Mouse (Mus musculus) megakaryocyte, embryonic 14.5 days (primary cell): ENCODE results near the gene Smim24. TPM values are rescaled to one million over a fixed set of nuclear protein-coding genes. Genes with fewer than 3 reads are reported as not detected.

ENCODE experiments used
- H3K27me3 ChIP-seq: replicated peaks from 2 replicates; pipeline ENCODE3; 2012; ENCODE audit warnings: inconsistent platforms
- H3K36me3 ChIP-seq: replicated peaks from 2 replicates; pipeline ENCODE3; 2012; ENCODE audit warnings: low read length, inconsistent platforms, mixed read lengths
- H3K4me1 ChIP-seq: 2 replicates; pipeline ENCODE4 v1.6.1; 2012; ENCODE audit warnings: inconsistent platforms
- H3K4me3 ChIP-seq: replicated peaks from 2 replicates; pipeline ENCODE3; 2012; ENCODE audit warnings: moderate library complexity, mild to moderate bottlenecking, inconsistent platforms
- H3K9me3 ChIP-seq: 2 replicates; pipeline ENCODE4 v1.6.1; 2012; ENCODE audit warnings: inconsistent platforms
- FLI1 ChIP-seq: IDR thresholded peaks from 2 replicates; pipeline ENCODE4 v1.6.1; 2012; ENCODE audit warnings: low read length, inconsistent platforms, mixed read lengths
- GATA1 ChIP-seq: IDR thresholded peaks from 3 replicates; pipeline ENCODE4 v1.6.1; 2012; ENCODE audit warnings: mixed read lengths, low read length, inconsistent platforms, borderline replicate concordance
- polyA plus RNA-seq: library from polyadenylated mRNA; stranded (reverse); fragments of >175 nt; gene quantifications from 2 replicates; pipeline ENCODE4 v1.2.3, GENCODE M21; 2012; ENCODE audit warnings: low replicate concordance; ENCODE audit not compliant: insufficient read depth

The Smim24 gene
- polyA plus RNA-seq, result 4.4 TPM in 1 of 2 replicates, not detected in the other

DNA sequence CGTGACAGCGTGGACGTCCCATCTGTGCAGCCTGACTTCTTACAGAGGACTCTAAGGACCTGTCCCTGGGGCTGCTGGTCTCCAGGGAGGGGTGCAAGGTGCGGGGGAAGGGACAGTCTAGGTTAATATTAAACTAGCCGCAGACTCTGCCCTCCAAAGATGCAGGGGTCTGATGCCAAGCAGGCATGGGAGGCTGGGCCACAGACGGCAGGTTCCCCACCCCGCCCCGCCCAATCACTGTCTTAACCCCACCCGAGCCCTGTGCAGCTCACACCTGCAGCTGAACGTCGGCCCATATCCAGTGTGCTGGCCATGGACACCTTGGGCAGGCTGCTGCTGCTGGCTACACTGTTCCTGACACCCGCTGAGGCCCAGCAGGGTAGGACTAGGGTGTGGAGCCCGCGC lies at the start of gene Smim24:
TSS of gene Smim24 (plus strand) at position 271 of the 405 bp plus-strand sequence.
- peaks cover 5% of the 10 kb centered on the region for H3K27me3 ChIP-seq
- peak within 1 kb of the TSS; percentile 87 for H3K4me3 ChIP-seq
- peaks cover 52% of the 10 kb centered on the region for H3K36me3 ChIP-seq
- TF ChIP-seq GATA1, result no peak
- TF ChIP-seq FLI1, result no peak
- H3K9me3 ChIP-seq, result no peaks in the 10 kb centered on the region
- H3K4me1 ChIP-seq, result peaks cover 60% of the 10 kb centered on the region

DNA sequence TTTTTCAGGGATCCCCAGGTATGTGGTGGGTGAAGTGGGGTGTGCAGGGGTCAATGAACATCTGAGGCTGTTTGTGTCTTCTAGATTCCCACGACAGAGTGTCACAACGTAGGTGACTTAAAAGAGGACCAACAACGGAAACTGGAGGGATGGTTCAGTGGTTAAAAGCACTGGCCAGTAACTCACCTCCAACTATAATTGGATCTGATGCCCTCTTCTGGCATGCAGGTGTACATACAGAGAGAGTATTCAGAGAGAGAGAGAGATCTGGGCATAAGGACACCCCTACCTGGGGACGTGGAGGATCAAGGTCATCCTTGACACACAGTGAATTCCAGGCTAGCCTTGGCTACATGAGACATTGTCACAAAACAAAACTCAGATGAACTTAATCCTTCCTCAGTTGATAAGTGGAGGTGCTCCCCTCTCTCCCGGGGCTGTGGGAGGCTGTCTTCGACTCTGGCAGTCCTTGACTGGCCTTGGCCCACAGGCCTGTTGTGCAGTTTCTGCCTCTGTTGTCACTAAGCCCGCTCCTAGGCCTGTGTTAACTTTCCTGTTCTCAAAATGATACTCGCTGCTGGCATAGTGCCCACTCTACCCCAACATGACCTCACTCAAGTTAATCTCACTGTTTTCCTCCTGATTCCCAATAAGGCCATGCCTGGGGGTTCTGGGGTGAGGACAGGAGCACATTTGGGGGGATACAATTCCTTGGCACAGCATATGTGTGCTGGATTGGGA lies 48.3 kb upstream of the Smim24 start:
- Histone ChIP-seq H3K4me3 (no peak overlapping the region), H3K4me1 (peaks cover 91% of the 10 kb centered on the region), H3K36me3 (peaks cover 39% of the 10 kb centered on the region), H3K9me3 (no peaks in the 10 kb centered on the region), H3K27me3 (peaks cover 12% of the 10 kb centered on the region)
- TF ChIP-seq FLI1, result no peak
- TF ChIP-seq GATA1, result no peak

DNA sequence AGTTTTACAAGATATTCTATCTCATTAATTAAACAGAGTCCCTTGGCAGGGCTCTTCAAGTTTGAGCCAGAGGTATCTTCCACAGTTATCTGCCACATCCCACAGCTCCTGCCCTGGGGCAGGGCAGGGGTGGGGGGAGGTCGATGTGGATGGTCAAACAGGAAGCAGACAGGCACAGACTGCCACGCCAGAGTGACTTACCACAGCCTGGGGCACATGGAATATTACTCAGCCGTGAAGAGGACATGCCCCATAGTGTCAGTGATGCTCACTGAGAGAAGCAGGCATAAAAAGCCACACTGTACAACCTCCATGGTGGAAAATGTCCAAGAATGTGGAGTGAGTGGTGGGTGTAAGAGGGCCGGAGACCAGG lies 47.7 kb upstream of the Smim24 start:
- Histone ChIP-seq H3K27me3 (peaks cover 12% of the 10 kb centered on the region), H3K9me3 (no peaks in the 10 kb centered on the region), H3K36me3 (peaks cover 39% of the 10 kb centered on the region), H3K4me1 (peaks cover 92% of the 10 kb centered on the region), H3K4me3 (no peak overlapping the region)
- TF ChIP-seq GATA1, result no peak
- TF ChIP-seq FLI1, result no peak

DNA sequence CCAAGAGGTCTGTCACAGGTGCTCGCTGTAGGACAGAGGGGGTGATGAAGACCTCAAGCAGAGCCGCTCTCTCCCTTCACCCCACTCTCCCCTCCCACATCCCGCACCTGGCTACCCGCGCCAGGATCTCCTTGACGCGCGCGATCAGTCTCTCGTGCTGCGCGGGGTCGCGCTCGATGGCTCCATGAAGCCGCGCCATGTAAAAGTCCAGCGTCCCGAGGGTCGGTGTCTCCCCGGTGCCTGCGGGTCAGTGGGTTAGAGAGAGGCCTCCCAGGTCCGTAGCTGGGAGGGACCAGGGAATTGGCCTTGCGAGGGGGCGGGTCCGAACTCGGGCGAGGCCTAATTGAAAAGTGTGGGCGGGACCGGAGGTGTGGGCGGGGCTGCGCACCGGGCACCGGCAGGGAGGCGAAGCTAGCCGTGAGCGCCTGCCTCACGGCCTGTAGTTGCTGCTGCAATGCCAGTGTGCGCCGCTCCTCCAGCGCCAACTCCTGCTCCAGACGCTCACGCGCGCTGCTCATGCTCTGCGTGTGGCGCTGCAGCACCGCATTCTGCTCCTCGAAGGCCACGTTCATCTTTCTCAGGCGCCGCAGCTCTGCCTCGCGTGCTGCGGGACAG lies 46.3 kb upstream of the Smim24 start:
- H3K4me1 ChIP-seq, result peaks cover 86% of the 10 kb centered on the region
- peaks cover 39% of the 10 kb centered on the region for H3K36me3 ChIP-seq
- H3K27me3 ChIP-seq, result peaks cover 12% of the 10 kb centered on the region
- no peak for TF ChIP-seq FLI1
- TF ChIP-seq GATA1, result no peak
- no peaks in the 10 kb centered on the region for H3K9me3 ChIP-seq
- H3K4me3 ChIP-seq, result peak overlapping the region; percentile 85

DNA sequence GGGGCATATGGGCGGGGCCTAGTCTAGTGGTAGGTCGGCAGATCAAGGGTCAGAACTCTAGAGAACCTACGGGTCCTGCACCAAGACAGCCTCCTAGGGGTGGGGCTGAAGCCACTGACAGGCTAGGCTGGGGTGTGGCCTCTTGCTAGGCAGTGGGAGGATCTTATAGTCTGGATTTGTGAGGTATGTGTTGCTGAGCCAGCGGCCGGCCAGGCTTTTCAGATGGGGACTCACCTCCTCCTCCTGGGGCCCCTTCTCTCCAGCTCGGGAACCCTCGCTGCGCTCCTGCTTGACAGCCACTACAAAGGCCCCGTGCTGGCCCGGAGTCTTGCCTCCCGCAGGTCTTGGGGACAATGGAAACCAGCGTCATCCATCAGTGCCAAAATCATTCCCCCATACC lies 43.7 kb upstream of the Smim24 start:
- H3K4me3 ChIP-seq, result peak overlapping the region; percentile 99
- TF ChIP-seq FLI1, result no peak
- TF ChIP-seq GATA1, result no peak
- H3K4me1 ChIP-seq, result peaks cover 73% of the 10 kb centered on the region
- no peaks in the 10 kb centered on the region for H3K9me3 ChIP-seq
- H3K36me3 ChIP-seq, result peaks cover 39% of the 10 kb centered on the region
- no peaks in the 10 kb centered on the region for H3K27me3 ChIP-seq

DNA sequence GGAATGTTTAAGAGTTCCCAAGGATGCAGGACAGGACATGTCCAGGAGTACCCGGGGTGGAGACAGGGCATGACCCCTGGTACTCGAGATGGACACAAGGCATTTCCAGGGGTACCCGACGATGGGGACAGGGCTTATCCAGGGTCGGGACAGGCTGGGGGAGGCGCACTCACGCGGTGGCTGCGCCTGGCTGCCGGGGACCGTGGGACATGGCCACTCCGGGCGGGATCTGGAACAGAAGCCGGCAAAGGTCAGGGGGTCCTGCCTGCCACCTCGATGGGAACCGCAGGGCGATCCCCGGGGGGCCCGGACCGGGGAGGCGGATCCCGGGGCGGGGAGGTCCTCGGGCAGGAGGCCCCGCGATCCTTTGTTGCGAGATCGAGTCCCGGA lies 42.9 kb upstream of the Smim24 start:
- Histone ChIP-seq H3K4me1 (peaks cover 74% of the 10 kb centered on the region), H3K36me3 (peaks cover 39% of the 10 kb centered on the region), H3K9me3 (no peaks in the 10 kb centered on the region), H3K4me3 (peak overlapping the region; percentile 99), H3K27me3 (no peaks in the 10 kb centered on the region)
- TF ChIP-seq FLI1 (no peak), GATA1 (no peak)

DNA sequence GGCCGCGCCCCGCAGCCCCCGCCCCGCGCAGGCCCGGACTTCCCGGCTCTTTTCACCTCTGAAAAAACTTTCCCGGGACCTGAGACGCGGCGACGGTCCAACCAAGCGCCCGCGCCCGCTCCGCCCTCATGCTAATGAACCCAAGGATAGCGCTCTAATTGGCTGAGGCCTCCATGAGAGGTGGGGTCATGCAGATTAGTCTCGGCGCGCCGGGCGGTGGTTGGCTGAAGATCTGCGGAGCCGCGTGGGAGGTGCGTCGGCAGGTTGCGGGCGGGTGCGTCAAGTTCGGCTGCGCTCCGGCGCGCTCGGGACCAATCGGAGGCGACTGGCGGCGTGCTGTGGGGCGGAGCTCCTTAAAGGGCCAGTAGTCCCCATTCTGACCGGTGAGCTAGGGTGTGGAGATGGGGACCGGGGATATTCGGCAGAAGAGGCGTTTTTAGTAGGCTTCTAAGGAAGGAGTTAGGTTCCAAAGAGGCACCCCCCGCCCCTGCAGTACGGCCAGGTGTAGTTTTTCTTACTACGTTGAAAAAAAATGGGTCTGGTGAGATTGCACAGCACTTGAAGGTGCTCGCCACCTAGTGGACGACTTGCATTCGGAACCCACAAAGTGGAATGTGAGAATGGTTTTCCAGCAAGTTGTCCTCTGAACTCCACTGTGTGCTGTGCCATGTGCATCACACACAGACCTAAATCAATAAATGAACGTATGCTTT lies 42.3 kb upstream of the Smim24 start, which contains the start of gene Hmg20b:
TSS of gene Hmg20b (minus strand) at position 130 of the 713 bp plus-strand sequence.
- H3K9me3 ChIP-seq, result no peaks in the 10 kb centered on the region
- TF ChIP-seq FLI1, result no peak
- no peaks in the 10 kb centered on the region for H3K27me3 ChIP-seq
- peaks cover 73% of the 10 kb centered on the region for H3K4me1 ChIP-seq
- H3K36me3 ChIP-seq, result peaks cover 35% of the 10 kb centered on the region
- H3K4me3 ChIP-seq, result peak within 1 kb of the TSS; percentile 99

DNA sequence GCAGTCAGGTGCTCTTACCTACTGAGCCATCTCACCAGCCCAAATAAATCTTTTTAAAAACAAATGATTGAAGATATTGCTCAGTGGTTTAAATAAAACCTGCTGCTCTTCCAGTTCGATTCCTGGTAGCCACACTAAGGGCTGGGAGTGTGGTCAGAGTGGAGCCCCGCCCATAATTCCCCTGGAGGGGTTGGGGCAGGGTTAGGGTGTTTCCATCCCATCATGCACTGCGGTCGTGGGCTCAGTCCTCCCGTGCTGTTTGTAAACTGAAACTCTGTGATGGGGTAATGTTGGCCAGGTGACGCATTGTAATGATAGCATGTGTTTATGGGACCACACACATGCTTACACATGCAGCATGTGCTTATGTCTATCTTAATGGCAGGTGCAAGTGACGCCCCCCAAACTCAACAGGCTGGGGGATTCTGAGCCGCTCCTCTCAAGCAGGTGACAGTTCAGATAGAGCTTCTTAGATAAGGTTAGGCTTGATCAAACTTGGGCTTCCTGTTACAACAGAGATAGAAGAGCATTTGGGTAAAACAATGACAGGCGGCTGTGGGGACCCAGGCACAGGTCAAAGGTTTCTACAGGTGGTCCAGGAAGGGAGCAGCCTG lies 41.1 kb upstream of the Smim24 start:
- Histone ChIP-seq H3K4me1 (peaks cover 73% of the 10 kb centered on the region), H3K4me3 (peak overlapping the region; percentile 81), H3K27me3 (no peaks in the 10 kb centered on the region), H3K36me3 (peaks cover 22% of the 10 kb centered on the region), H3K9me3 (no peaks in the 10 kb centered on the region)
- no peak for TF ChIP-seq GATA1
- no peak for TF ChIP-seq FLI1

DNA sequence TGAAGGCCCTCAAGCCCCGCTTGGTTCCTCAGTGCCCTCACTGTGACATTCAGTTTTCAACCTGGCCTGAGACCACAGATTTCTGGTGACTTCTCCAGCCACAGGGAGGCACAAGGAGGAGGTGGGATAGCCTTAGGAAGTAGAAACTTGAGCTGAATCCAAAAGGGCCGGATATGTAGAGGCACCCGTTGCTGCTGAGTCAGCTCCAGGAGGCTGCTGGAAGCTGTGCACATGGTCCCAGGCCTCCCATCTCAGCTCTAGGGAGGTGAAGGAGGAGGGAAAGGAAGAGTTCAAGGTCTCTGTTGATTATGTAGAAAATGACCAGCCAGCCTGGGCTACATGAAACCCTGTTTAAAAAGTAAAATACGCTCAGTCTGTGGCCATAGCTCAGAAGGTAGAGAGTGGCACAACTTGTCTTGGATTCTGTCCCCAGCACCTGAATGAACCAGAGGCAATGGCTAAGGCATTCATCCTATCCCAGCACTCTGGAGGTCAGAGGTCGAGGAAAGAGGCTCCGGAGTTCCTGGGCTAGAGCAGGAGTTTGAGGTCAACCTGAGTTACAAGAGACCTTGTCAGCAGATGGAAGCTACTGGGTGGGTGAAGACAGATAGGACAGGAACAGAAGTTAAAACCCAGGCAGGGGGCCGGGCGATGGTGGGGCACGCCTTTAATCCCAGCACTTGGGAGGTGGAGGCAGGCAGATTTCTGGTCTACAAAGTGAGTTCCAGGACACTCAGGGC lies 37.9 kb upstream of the Smim24 start:
- Histone ChIP-seq H3K9me3 (no peaks in the 10 kb centered on the region), H3K27me3 (no peaks in the 10 kb centered on the region), H3K4me3 (no peak overlapping the region), H3K36me3 (peaks cover 11% of the 10 kb centered on the region), H3K4me1 (peaks cover 73% of the 10 kb centered on the region)
- TF ChIP-seq FLI1, result no peak
- TF ChIP-seq GATA1, result no peak
